Mouse (Mus musculus) embryo, embryonic 9.5 days (tissue): ENCODE results near the gene Bcas2.
"Not testable (repeated sequence)": the region's sequence is repeated elsewhere in the genome, so short reads cannot be mapped to it uniquely, and the experiment has no call there.

Experiments used
- DNase-seq: peaks from one replicate; pipeline ENCODE4 v3.0.0-alpha.2; 2017; ENCODE audit errors: extremely low spot score

Gene Bcas2

DNA sequence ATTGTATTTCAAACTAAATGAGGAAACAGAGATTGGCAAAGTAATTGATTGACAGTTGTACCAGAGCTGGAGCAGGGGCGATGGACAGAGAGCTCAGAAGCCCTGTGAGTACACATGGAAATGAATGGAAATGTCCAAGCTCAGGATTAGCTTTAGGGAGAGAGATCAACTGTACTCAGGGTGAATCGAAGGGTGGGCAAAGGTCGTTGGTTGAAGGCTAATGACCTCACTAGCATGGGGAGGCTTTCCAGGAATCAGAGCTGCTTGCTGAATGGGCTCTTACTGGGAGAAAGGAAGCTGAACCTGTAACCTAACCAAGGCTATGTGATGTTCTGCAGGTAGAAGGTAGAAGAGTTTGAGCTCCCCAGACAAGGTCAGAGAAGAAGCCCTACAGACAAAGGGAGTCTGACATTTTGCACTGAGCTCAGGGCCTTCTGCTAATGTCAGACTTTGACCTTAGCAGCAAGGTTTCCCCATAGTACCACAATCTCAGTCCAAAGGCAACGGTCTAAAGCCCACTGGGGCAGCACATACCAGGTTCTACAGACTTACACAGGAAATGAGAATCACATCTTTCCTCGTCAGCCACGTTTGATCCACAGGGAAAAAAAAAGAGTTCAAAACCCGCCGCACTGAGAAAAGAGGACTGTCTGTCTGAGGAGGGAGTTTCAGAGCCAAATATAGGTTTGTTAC is 43.3 kb downstream of the Bcas2 start:
- DNase-seq = no peak

DNA sequence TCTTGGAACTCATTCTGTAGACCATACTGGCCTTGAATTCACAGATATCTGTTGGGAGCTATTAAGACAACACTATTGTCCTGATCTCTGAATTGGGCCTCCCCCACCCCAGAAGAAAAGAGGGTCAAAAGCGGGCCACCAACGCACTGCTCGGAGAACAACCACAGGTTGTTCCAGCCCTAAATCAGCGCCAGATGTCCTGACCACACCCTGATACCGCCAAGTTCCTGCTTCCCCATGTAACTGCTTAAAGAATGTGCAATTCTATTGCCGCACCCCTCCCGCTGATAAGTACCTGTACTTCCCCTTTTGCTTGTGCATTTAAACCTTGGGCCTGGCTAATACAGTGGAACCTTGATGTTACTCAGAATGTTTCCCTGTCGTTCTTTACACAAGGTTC is 43.9 kb downstream of the Bcas2 start:
- not testable (repeated sequence) for DNase-seq

DNA sequence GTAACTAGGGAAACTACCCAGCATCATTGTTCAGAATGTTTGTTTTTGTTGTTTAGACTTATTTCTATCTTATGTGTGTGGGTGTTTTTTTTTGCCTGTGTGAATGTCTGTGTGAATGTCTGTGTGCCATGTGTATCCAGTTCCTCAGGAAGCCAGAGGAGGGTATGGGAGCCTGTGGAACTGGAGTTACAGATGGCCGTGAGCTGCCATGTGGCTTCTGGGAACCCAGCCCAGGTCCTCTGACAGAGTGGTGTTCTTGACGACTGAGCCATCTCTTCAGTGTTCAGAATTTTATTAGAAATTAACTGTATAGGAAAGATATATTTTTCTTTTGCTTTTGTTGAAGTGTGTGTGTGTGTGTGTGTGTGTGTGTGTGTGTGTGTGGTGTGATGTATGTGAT is 50.0 kb downstream of the Bcas2 start:
- no peak for DNase-seq

DNA sequence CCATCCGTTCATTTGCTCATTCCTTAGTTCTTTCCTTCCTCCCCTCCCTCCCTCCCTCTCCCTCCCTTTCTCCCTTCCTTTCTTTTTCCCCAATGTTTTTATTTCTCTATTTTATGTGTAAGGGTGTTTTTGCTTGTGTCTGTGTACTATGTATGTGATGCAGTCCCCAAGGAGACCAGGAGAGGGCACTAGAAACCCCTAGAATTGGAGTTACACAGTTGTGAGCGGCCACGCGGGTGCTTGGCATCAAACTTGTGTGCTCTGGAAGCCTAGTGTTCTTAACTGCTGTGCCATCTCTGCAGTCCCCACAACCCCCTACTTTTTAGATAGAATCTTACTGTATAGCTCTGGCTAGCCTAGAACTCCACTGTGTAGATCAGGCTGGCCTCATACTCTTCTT is 52.3 kb downstream of the Bcas2 start:
- DNase-seq = no peak

DNA sequence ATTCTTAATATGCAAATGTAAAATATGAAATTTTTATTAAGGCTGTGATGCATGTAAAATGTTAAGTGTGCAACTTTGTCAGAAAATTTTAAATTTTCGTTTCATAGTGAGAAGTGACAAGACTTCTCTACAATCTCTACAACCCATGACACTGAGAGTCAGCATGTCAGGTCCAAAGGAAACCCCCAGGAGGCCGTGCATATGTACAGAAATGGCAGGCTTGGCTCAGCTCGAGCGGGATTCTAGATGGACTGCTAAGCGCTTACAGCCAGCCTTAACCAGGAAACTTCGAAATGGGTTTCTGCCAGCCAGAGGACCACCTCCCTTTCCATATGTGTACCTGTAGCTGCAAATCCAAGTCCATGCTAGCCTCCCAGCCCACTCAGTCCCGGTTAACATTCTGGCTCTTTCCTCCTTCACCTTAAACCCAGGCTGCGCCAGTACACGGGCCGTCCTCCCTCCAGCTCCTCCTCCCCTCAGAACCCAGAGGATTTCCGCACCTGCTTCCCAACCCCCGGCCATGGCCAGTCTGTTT is 52.8 kb downstream of the Bcas2 start:
- no peak for DNase-seq

DNA sequence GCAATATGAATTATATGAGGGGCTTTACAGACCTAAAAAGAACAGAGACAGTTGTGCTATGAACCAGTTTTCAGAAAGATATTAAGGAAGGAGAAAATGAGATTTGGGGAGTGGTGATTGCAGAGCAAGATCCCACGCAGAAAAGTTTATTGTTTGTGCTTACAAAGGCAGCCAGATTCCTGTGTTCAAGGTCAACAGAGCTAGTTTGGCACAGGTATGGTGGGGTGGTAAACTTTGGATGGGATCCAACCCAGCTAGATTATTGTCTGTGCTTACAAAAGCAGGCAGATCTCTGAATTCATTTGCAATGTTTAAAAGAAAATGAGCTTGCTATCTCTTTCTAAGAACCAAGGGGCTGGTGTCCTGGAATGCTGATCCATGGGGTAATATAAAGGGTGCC is 56.3 kb downstream of the Bcas2 start:
- DNase-seq = no peak
